Mouse (Mus musculus): ENCODE data around the gene Nab2.

DNA sequence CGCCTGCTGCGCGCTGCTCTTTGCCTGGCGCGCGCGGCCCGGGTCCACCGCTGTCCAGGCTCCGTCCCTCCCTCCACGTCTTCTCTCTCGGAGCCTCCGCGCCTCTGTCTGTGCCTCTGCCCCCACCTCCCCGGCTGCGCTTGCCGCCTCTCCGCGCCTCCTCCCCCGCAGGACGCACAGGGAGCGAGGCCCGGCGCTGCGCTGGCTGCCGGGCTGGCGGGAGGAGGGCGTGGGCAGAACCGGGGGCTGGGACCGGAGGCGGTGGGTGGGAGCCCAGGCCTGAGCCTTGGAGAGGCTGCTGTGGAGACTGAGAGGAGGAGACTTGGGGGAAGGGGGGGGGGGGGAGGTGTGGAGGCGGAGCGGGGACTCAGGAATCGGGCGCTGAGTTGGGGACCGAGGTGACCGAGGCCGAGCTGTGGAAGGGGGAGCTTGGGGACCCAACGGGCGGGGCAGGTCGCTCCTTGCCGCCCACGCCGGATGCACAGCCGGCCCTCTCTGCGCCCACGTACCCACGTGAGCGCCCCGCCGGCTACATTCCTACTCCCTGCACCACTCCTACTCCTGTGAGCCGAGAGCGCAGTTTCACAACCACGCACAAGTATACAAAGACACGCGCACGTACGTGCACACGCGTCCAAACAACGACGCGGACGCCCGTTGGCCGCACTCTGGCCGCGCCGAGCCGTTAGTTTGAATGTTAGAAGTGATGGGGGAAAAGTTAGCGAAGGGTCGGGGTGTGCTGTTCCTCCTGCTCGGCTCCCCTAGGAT, 1.7 kb downstream of the Nab2 start, which contains the start of gene Nemp1:
- TF ChIP-seq CTCF (conservative IDR thresholded peaks at IDR 0.05; ENCODE audit: low read length) (no peak), POU5F1 (IDR thresholded peaks at IDR 0.05; ENCODE audit: borderline replicate concordance, low read length) (no peak), NANOG (IDR thresholded peaks at IDR 0.05; ENCODE audit: borderline replicate concordance, low read length) (no peak)
